Mouse (Mus musculus) C2C12 (cell line): ENCODE results near the gene Olfr460.

Experiments
- CEBPB ChIP-seq: IDR thresholded peaks from one replicate; pipeline ENCODE4 v1.6.1; 2011; ENCODE audit warnings: low read depth, mild to moderate bottlenecking, control low read depth, moderate library complexity
- CTCF ChIP-seq: IDR thresholded peaks from one replicate; pipeline ENCODE4 v1.5.1; 2011; ENCODE audit not compliant: control insufficient read depth, insufficient read depth, insufficient read length
- MAX ChIP-seq: IDR thresholded peaks from one replicate; pipeline ENCODE4 v1.6.1; 2011; ENCODE audit warnings: mild to moderate bottlenecking, control low read depth
- MYOD1 ChIP-seq: IDR thresholded peaks from one replicate; pipeline ENCODE4 v1.6.1; 2011; ENCODE audit warnings: low read depth; ENCODE audit not compliant: control insufficient read depth, insufficient read length
- MYOG ChIP-seq: IDR thresholded peaks from one replicate; pipeline ENCODE4 v1.6.1; 2011; ENCODE audit not compliant: control insufficient read depth, insufficient read length; ENCODE audit errors: extremely low read depth
- USF1 ChIP-seq: IDR thresholded peaks from one replicate; pipeline ENCODE4 v1.6.1; 2011; ENCODE audit warnings: low read depth, mild to moderate bottlenecking, control low read depth, moderate library complexity

- no peak for TF ChIP-seq MAX
- no peak for TF ChIP-seq CTCF
- no peak for TF ChIP-seq USF1
- TF ChIP-seq MYOD1 = no peak
- no peak for TF ChIP-seq CEBPB
- TF ChIP-seq MYOG = no peak
These were observed 19.1 kb downstream of the Olfr460 start for GRCm38 (mm10) chr6:40588346-40588745.
